Mouse (Mus musculus) megakaryocyte, embryonic 14.5 days (primary cell): ENCODE data around the gene Itk.

ENCODE experiments used
- FLI1 ChIP-seq: IDR thresholded peaks from 2 replicates; pipeline ENCODE4 v1.6.1; 2012; ENCODE audit warnings: low read length, inconsistent platforms, mixed read lengths
- GATA1 ChIP-seq: IDR thresholded peaks from 3 replicates; pipeline ENCODE4 v1.6.1; 2012; ENCODE audit warnings: mixed read lengths, low read length, inconsistent platforms, borderline replicate concordance

DNA sequence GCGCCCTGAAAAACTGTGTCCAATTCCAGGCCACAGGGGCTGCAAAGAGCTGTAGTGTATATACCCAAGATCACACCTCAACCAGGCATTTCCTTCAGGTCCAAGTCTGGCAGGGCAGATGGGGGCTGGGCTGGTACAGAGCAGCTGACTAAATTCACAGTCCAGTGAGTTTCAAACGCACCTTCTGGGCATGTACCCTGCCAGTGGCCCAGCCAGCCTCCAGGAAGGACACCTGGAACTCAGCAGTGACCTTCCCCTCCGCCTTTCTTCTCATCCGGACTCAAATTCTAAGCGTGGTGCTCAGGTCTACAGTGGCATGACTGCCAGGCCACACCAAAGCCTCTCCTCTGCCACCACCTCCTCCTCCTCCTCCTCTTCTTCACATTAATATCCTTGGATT, 95.8 kb downstream of the Itk start:
- TF ChIP-seq GATA1, result no peak
- TF ChIP-seq FLI1, result no peak
